Mouse (Mus musculus): Measurements from ENCODE around the gene Fancc.

DNA sequence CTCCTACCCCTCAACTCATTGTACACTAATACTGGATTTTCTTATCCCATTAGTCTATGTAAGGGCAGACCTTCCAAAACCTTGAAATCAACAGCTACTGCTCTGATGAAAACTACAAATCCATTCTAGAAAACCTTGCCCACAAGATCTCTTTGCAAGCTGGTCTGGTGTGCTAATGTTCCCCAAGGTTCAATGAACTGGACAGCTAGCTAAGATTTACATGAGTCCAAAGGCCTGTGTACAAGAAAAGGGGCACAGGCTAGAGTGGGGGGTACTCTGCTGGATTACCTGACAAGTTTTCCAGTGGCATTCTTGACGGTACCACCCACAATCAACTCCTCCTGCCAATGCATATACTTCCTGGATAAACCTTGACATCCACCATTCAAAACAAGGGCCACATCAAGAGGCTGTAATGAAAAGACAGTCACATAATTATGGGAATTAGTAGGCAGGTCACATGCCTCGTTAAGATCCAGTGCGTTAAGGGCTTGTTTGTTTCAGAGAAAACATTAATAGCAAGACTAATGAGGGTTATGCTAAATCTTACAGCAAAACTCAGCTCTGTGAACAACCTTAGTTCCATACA is 45.8 kb upstream of the Fancc start:
- TF ChIP-seq CTCF (IDR thresholded peaks at IDR 0.05; ENCODE audit: low read depth) (no peak), EP300 (IDR thresholded peaks at IDR 0.05; ENCODE audit: low read depth) (no peak)
